ENCODE assay signal across 9 mouse cellular contexts in the genomic region with DNA sequence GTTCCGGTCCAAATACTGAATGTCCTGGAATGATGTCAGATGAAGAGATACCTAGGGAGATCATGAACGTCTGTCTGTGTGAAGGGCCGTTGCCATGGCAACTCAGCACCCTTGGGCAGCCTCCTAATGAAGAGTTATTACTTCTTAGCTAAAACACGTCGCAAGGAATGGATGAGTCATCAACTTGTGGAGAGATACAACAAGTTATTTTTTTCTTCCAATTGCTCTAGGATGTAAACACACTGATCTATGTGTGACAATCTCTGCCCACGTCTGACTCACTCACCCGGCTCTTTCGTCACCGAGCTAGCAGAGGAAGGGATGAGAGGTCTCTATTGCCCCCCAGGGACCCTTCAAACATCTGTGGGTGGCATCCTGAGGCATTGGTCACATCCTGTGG.
A peak's percentile ranks its signal among the peaks of the same experiment; 100 is the strongest.
DNase-seq lines count a peak whose midpoint lies in the region; ATAC-seq lines count a peak whose summit lies in the region.
"Had no signal": no experiment of that assay in that cellular context is flagged by ENCODE, and none has a peak within 500 bp of the region (broad histone marks: within the 10 kb centered on the region; RNA-seq: fewer than 3 reads in every experiment).

No protein-coding gene starts in this region.

- no peaks in the 10 kb centered on the region for H3K36me3 ChIP-seq in embryonic facial prominence, embryonic 11.5 days (replicated peaks; ENCODE audit: control insufficient read depth, insufficient read depth, low read depth, low read length)
- no peaks in the 10 kb centered on the region for H3K36me3 ChIP-seq in embryonic facial prominence, embryonic 10.5 days (replicated peaks)
- H3K36me3 ChIP-seq: limb, embryonic 12.5 days had no signal

- H3K27me3 ChIP-seq in embryonic facial prominence, embryonic 11.5 days (ENCODE audit: control insufficient read depth, insufficient read depth, low read length): no peaks in the 10 kb centered on the region
- H3K27me3 ChIP-seq in embryonic facial prominence, embryonic 10.5 days (replicated peaks; ENCODE audit: low read depth, poor library complexity, severe bottlenecking): peaks cover 26% of the 10 kb centered on the region; the same call in 1 of the 2 replicates

- WGBS in embryonic facial prominence, embryonic 11.5 days: 63% methylated on average over 9 of the region's 9 CpGs
- 69% methylated on average over 9 of the region's 9 CpGs for WGBS in embryonic facial prominence, embryonic 10.5 days

- 0 out of 2 replicates have a peak, but pooled peaks have one; percentile 34 for ATAC-seq in embryonic facial prominence, embryonic 11.5 days (replicated peaks; ENCODE audit: insufficient number of reproducible peaks, low FRiP score, low TSS enrichment, low read depth)
- ATAC-seq in activated CD4-positive, CD25-positive, alpha-beta regulatory T cell, adult 4 months: peak; percentile 52
- ATAC-seq in inflammation-experienced regulatory T-cells, adult 6 months: peak; percentile 77

- no peak overlapping the region for H3K9ac ChIP-seq in embryonic facial prominence, embryonic 11.5 days (replicated peaks; ENCODE audit: low read length)
- H3K9ac ChIP-seq: limb, embryonic 12.5 days had no signal

- H3K4me2 ChIP-seq in embryonic facial prominence, embryonic 11.5 days (ENCODE audit: low read depth, low read length): no peak overlapping the region
- H3K4me2 ChIP-seq: limb, embryonic 12.5 days had no signal

- no peak overlapping the region for H3K27ac ChIP-seq in embryonic facial prominence, embryonic 11.5 days (replicated peaks; ENCODE audit: low read depth, low read length)
- H3K27ac ChIP-seq in embryonic facial prominence, embryonic 10.5 days (replicated peaks): no peak overlapping the region
- H3K27ac ChIP-seq: limb, embryonic 12.5 days had no signal

- no peaks in the 10 kb centered on the region for H3K4me1 ChIP-seq in embryonic facial prominence, embryonic 11.5 days (ENCODE audit: control insufficient read depth, insufficient read depth, low read length)
- H3K4me1 ChIP-seq in embryonic facial prominence, embryonic 10.5 days: peaks cover 24% of the 10 kb centered on the region

- H3K9me3 ChIP-seq in embryonic facial prominence, embryonic 11.5 days (replicated peaks; ENCODE audit: control insufficient read depth, low read length): no peaks in the 10 kb centered on the region
- H3K9me3 ChIP-seq in embryonic facial prominence, embryonic 10.5 days: no peaks in the 10 kb centered on the region
- H3K9me3 ChIP-seq: limb, embryonic 12.5 days had no signal

- no peak for DNase-seq in embryonic facial prominence, embryonic 11.5 days (ENCODE audit: low spot score)
- no peak for DNase-seq in embryonic facial prominence, embryonic 10.5 days (ENCODE audit: low spot score)
- peak; percentile 22 to 37 for DNase-seq in left cerebral cortex, adult 8-10 months (ENCODE audit: low spot score in 2 of 2)
- DNase-seq in left cerebral cortex, postnatal 4 days: no peak
- no peak for DNase-seq in lung, postnatal 25 days (ENCODE audit: low spot score)
- no peak for DNase-seq in heart, postnatal 14 days

- intact Hi-C loops in left cerebral cortex, postnatal 4 days (cut with DNase I): no loop called here
- intact Hi-C loops in heart, postnatal 14 days (cut with DNase I): no loop called here

- no peak overlapping the region for H3K4me3 ChIP-seq in embryonic facial prominence, embryonic 11.5 days (ENCODE audit: low read depth, low read length)
- H3K4me3 ChIP-seq in embryonic facial prominence, embryonic 10.5 days: no peak overlapping the region
- H3K4me3 ChIP-seq: limb, embryonic 12.5 days had no signal

Comparison
In these comparisons a context has a peak if more than half of its experiments do, and no peak if none do; other contexts are left out.
1. DNase-seq: peak in left cerebral cortex, adult 8-10 months (2 of 2); none in embryonic facial prominence, embryonic 11.5 days (single experiment), embryonic facial prominence, embryonic 10.5 days (single experiment), left cerebral cortex, postnatal 4 days (single experiment), lung, postnatal 25 days (single experiment) and heart, postnatal 14 days (0 of 2).
2. Peak in every context shown above with its lines, with median percentiles within 50 percentile points of each other: ATAC-seq.